Mouse (Mus musculus) urinary bladder, adult 2 months (tissue): ENCODE results near the gene Pde6h. TPM values are rescaled to one million over a fixed set of nuclear protein-coding genes. Genes with fewer than 3 reads are reported as not detected.

Experiments
- DNase-seq: peaks from one replicate; pipeline ENCODE4 v3.0.0; 2022; ENCODE audit warnings: low spot score
- polyA plus RNA-seq: library from polyadenylated mRNA; depleted of rRNA; stranded (reverse); fragments of >200 nt; gene quantifications from 2 replicates; pipeline ENCODE4 v1.2.3, GENCODE M21; 2012

Pde6h gene
- polyA plus RNA-seq, 1 experiment: 0.72 TPM

GRCm38 (mm10) chr6:136980331-136980746, 56.7 kb downstream of the Pde6h start:
- no peak for DNase-seq

GRCm38 (mm10) chr6:136982581-136982980, 58.9 kb downstream of the Pde6h start:
- no peak for DNase-seq

- DNase-seq: no peak
Measured at GRCm38 (mm10) chr6:136983201-136983600, 59.6 kb downstream of the Pde6h start.

DNA sequence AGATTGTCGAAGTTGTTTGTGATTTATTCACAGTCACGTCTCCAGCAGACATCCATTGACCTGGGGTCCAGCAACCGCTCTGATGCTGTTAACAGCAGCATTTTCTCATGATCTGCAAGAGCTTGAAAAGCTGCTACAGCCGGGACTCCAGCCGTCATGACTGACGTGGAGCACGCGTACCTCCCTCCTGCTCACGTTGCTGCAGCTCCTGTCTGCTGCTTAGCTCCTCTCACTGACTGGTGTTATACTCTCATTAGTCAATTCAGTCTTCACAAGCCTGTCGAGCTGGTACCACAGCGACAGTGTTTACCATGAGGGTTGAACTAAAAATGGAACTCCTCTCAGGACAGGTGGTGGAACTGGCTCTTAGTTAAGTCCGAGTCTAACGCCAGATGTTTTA, 62.4 kb downstream of the Pde6h start:
- no peak for DNase-seq

GRCm38 (mm10) chr6:136986718-136987117, 63.1 kb downstream of the Pde6h start:
- no peak for DNase-seq

- no peak for DNase-seq
Measured at GRCm38 (mm10) chr6:136988536-136989060, 65.0 kb downstream of the Pde6h start.

GRCm38 (mm10) chr6:136989824-136990497, 66.3 kb downstream of the Pde6h start:
- DNase-seq: no peak

- no peak for DNase-seq
Measured at GRCm38 (mm10) chr6:136990557-136990956, 66.9 kb downstream of the Pde6h start.

DNA sequence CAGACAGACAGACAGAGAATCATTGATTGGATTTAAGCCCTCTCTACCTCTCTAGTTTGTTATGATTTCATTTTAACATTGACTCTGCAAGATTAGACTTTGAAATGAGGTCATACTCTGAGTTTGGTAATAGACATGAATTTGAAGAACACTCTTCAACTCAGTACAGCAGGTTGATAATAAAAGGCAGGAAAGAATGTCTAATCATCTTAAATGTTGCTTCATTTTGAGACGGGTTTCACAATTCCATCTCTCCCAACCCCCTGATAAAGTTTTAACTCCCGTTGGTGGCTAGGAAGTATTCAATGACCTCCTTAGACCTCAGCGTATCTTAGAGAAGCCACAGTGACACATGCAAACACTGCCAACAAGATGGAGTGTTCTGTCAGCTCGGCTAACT, 69.9 kb downstream of the Pde6h start:
- no peak for DNase-seq

DNA sequence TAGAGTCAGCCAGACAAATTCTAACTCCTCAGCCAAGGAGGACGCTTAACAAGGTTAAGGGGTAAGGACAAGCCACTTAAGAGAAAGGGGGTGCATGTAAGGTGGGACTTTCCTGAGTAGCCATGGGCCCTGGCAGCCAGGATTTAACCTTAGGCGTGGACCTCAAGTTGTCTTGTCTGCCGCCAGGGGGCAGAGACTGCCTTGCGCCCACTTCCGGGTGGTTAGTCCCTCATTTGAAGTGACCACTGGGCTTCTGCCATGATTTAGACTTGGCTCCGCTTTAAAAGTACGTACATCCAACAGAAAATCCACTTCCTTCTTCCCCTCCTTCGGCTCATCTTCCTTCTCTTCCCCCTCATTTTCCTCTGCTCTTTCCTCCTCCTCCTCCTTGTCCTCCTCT, 71.9 kb downstream of the Pde6h start:
- no peak for DNase-seq

DNA sequence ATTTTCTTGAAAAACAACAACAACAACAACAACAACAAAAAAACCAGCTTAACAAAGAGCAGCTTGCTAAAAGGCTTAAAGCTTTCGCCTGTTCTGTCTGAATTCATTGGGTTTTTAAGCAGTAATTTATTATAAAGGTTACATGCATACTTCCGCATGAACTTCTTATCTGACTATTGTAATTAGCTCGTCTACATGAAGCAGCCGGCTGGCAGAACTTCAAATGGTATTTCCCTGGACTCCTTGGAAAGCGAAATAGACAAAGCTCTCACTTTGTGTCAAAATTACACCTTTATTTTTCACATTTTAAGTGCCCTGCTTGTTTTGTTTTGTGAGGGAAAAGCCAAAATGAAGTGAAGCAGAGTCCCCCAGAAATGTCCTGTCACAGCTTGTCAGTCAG, 72.7 kb downstream of the Pde6h start:
- no peak for DNase-seq

GRCm38 (mm10) chr6:136998181-136998580, 74.5 kb downstream of the Pde6h start:
- DNase-seq: no peak

DNA sequence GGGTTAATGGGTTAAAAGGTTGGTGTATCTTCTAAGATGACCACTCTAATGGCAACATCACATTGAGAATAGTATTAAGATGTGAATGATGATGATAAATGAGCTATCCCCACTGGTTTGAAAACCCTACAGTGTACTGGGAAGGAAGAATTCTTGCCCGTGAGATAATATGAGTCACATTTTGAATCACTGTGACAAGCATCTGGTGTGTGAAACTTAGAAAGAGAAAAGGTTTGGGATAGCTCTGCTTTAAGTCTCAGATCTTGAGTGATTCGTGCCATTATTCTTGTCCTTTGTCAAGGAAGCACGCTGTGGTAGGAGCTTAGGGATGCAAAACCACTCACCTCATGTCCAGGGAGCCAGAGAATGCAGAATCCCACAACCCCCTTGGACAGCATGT, 75.4 kb downstream of the Pde6h start:
- DNase-seq: no peak

- DNase-seq: no peak
Measured at GRCm38 (mm10) chr6:136999707-137000446, 76.2 kb downstream of the Pde6h start.

DNA sequence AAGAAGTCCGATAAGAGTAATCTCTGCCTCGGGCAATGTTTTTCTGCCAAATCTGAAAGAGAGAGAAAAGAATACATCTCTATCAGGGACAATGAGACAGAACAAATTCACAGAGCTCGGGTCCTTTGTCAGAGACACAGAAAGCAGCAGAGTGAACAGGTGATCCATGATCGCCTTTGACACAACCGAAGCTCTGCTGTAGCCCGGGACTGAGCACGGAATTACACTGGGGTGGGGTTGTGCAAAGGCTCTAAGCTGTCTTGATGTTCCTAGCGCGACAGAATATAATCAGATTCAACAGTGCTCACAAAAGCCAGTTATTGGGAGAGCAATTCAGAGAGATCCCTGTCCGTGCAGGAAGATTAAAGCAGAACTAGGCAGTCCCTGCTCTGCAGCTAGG, 77.1 kb downstream of the Pde6h start:
- DNase-seq: no peak

DNA sequence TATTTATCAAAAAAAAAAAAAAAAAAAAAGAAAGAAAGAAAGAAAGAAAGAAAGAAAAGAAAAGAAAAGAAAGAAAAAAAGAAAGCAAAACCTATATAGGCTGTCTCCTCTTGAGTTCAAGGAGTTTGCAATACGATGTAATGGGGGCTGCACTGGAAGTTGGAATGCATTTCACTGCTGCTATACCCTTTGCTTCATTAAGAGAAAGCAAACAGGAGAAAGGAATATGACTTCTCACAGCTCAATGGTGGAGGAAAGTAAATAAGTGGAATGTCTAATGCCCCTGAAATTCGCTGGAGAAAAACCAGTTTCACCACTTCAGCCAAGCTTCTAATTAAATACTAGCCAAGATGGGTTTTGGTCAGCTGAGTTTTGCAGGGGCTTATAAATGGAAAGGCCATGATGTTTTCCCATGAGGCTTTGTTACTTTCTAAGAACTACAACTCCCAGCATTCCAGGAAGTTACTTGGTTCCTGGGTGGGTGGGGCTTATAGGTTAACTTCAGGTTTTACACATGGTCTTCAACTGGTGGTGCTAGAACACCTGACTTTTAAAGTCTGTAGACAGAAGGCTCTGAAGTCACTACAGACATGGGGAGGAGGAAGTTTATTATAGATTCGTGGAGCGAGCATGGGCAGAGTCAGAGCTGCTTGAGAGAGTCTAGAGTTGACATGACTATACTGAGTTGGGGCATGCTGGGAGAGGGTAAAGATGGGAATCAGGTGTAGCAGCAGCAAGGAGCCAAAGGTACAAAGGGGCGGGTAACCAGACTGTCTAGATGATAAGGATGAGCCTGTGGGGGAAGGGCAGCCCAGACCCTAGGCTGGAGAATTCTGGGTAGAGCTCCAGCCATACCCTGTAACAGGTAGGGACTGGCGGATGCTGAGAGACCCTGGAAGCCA, 77.9 kb downstream of the Pde6h start:
- no peak for DNase-seq

- no peak for DNase-seq
Measured at GRCm38 (mm10) chr6:137002169-137002514, 78.5 kb downstream of the Pde6h start.

DNA sequence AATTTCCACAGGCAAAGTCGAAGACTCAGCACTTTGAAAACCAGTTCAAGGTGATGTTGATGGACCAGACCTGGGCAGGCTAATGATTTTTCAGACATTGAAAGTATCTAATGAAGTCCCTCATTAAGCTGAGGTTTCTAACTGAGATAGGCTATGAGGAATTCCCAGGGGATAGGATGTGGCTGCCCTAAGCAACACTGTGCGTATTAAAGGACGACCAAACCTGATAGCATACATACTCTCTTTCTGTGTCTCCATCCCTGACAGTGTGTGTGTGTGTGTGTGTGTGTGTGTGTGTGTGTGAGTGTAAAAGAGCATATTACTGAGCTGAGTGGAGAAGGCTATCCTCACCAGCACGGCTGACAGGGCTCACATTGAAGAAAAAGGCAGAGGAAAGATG, 80.7 kb downstream of the Pde6h start:
- no peak for DNase-seq

GRCm38 (mm10) chr6:137011187-137011586, 87.6 kb downstream of the Pde6h start:
- DNase-seq: no peak

DNA sequence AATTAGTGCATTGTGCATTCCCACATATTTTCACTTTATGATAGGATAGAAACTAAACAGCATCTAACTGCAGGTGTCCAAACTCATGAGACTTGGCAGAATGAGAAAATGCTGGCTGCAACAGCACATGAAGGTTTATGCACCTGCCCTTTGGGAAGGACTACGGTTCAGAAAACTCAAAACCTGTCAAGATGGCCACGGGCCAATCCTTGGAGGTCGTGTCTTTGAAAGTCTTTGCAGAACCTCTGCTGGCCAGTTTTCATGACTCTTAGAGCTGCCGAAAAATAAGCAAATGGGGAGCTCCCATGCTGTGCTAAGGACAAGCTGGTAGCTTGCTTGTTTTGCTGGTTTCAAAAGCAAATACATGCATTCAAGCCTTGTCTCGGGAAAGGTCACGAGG, 90.7 kb downstream of the Pde6h start:
- DNase-seq: no peak

- no peak for DNase-seq
Measured at GRCm38 (mm10) chr6:137017216-137017973, 93.8 kb downstream of the Pde6h start.
